ENCODE assay signal across 9 mouse cellular contexts in the genomic region with DNA sequence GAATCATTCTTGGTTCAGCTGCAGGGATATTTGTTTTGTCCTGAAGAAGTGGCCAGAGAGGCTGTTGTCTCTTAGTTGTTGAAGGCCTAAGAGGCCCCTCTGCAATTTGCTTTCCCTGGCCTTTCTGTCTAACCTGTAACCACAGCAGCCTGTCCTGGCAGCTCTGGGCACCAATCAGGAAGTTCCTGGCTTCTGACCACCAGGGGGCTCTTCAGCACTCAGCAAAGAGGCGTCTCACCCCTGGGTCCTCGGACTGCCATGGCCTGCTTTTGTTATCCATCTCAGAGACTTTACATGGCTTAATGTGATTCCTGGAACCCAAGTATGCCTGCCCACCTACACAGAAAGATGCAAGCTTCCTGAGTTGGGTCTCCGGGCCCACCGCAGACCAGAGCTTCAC. TPM values are rescaled to one million over a fixed set of nuclear protein-coding genes. Genes with fewer than 3 reads are reported as not detected.
DNase-seq lines count a peak whose midpoint lies in the region; ATAC-seq and TF ChIP-seq lines count a peak whose summit lies in the region.
"Had no signal": no experiment of that assay in that cellular context is flagged by ENCODE, and none has a peak within 500 bp of the region (broad histone marks: within the 10 kb centered on the region; RNA-seq: fewer than 3 reads in every experiment).

No protein-coding gene starts in this region.

- H3K9ac ChIP-seq in intestine, embryonic 14.5 days (ENCODE audit: low read length), result no peak overlapping the region
- no peak overlapping the region for H3K9ac ChIP-seq in intestine, embryonic 16.5 days (ENCODE audit: low read depth, low read length)
- no peak overlapping the region for H3K9ac ChIP-seq in embryonic facial prominence, embryonic 14.5 days (ENCODE audit: low read depth, low read length)
- no peak overlapping the region for H3K9ac ChIP-seq in lung, embryonic 14.5 days
- H3K9ac ChIP-seq: heart, embryonic 15.5 days had no signal

- ATAC-seq in intestine, embryonic 14.5 days (replicated peaks; ENCODE audit: low FRiP score, low TSS enrichment, low read depth), result no peak
- no peak for ATAC-seq in intestine, embryonic 16.5 days
- peak; percentile 39 for ATAC-seq in CD4-positive, CD25-positive, alpha-beta regulatory T cell, adult 4 months
- ATAC-seq in Patski, result peak; percentile 42
- no peak for ATAC-seq in embryonic facial prominence, embryonic 14.5 days (ENCODE audit: low read depth)
- no peak for ATAC-seq in lung, embryonic 14.5 days (ENCODE audit: insufficient read depth)

- TF ChIP-seq POLR2A in thymus, adult 2 months (IDR thresholded peaks at IDR 0.05; ENCODE audit: control insufficient read depth, extremely low read depth, insufficient read depth, low read length, poor library complexity), result no peak

- H3K9me3 ChIP-seq in intestine, embryonic 14.5 days (ENCODE audit: control insufficient read depth, low read length), result no peaks in the 10 kb centered on the region
- H3K9me3 ChIP-seq in intestine, embryonic 16.5 days (ENCODE audit: control insufficient read depth, low read length), result no peaks in the 10 kb centered on the region
- H3K9me3 ChIP-seq in embryonic facial prominence, embryonic 14.5 days (ENCODE audit: control insufficient read depth, low read length), result no peaks in the 10 kb centered on the region
- H3K9me3 ChIP-seq in lung, embryonic 14.5 days (ENCODE audit: low read depth, low read length), result no peaks in the 10 kb centered on the region
- H3K9me3 ChIP-seq: heart, embryonic 15.5 days had no signal

- CTCF ChIA-PET in Patski (lab: Charles Lee), result interaction anchor here (0.6 to 2.4 kb wide), 10 partner anchors 9 to 271 kb away, joined by 3 to 14 read pairs (median 6); no protein-coding TSS in a partner anchor

- H3K27me3 ChIP-seq in intestine, embryonic 14.5 days (replicated peaks; ENCODE audit: control insufficient read depth, insufficient read depth, low read length), result no peaks in the 10 kb centered on the region
- no peaks in the 10 kb centered on the region; the same call in 1 of the 2 replicates for H3K27me3 ChIP-seq in intestine, embryonic 16.5 days (replicated peaks; ENCODE audit: control insufficient read depth, insufficient read depth, low read length)
- H3K27me3 ChIP-seq in Patski, result no peaks in the 10 kb centered on the region
- no peaks in the 10 kb centered on the region for H3K27me3 ChIP-seq in embryonic facial prominence, embryonic 14.5 days (replicated peaks; ENCODE audit: control insufficient read depth, insufficient read depth, low read length)
- H3K27me3 ChIP-seq in lung, embryonic 14.5 days (ENCODE audit: insufficient read depth, low read length), result no peaks in the 10 kb centered on the region
- H3K27me3 ChIP-seq in thymus, adult 2 months (ENCODE audit: control insufficient read depth, insufficient read depth, low read length), result no peaks in the 10 kb centered on the region
- H3K27me3 ChIP-seq: heart, embryonic 15.5 days had no signal

- WGBS in intestine, embryonic 14.5 days, result 33% methylated on average over 4 of the region's 4 CpGs
- WGBS in intestine, embryonic 16.5 days, result 27% methylated on average over 4 of the region's 4 CpGs
- 42% methylated on average over 4 of the region's 4 CpGs for WGBS in embryonic facial prominence, embryonic 14.5 days
- WGBS in lung, embryonic 14.5 days, result 35% methylated on average over 4 of the region's 4 CpGs
- 47% methylated on average over 4 of the region's 4 CpGs for WGBS in thymus, adult 2 months

- no peaks in the 10 kb centered on the region for H3K4me1 ChIP-seq in intestine, embryonic 14.5 days (replicated peaks; ENCODE audit: control insufficient read depth, insufficient read depth, low read length)
- H3K4me1 ChIP-seq in intestine, embryonic 16.5 days (ENCODE audit: control insufficient read depth, insufficient read depth, low read length), result no peaks in the 10 kb centered on the region
- no peaks in the 10 kb centered on the region for H3K4me1 ChIP-seq in embryonic facial prominence, embryonic 14.5 days (ENCODE audit: control insufficient read depth, insufficient read depth, low read length)
- H3K4me1 ChIP-seq in lung, embryonic 14.5 days (ENCODE audit: insufficient read depth), result no peaks in the 10 kb centered on the region
- H3K4me1 ChIP-seq in thymus, adult 2 months (replicated peaks; ENCODE audit: control insufficient read depth, insufficient read depth, low read length), result no peaks in the 10 kb centered on the region
- H3K4me1 ChIP-seq: heart, embryonic 15.5 days had no signal

- in situ Hi-C loops in Patski (cut with MboI; ENCODE audit: low pct_unique_long_range_greater_than_20kb), result loop anchor here (5.0 kb wide), 3 partner anchors 46 to 271 kb away; no protein-coding TSS in a partner anchor

- H3K36me3 ChIP-seq in intestine, embryonic 14.5 days (ENCODE audit: control insufficient read depth, insufficient read depth, low read length), result no peaks in the 10 kb centered on the region
- H3K36me3 ChIP-seq in intestine, embryonic 16.5 days (ENCODE audit: control insufficient read depth, insufficient read depth, low read length), result no peaks in the 10 kb centered on the region
- no peaks in the 10 kb centered on the region for H3K36me3 ChIP-seq in embryonic facial prominence, embryonic 14.5 days (ENCODE audit: control insufficient read depth, insufficient read depth, low read length)
- no peaks in the 10 kb centered on the region for H3K36me3 ChIP-seq in lung, embryonic 14.5 days (ENCODE audit: insufficient read depth)
- no peaks in the 10 kb centered on the region for H3K36me3 ChIP-seq in thymus, adult 2 months (ENCODE audit: control insufficient read depth, insufficient read depth, low read length)
- H3K36me3 ChIP-seq: heart, embryonic 15.5 days had no signal

- H3K27ac ChIP-seq in intestine, embryonic 14.5 days (ENCODE audit: low read depth), result no peak overlapping the region
- H3K27ac ChIP-seq in intestine, embryonic 16.5 days (ENCODE audit: low read length), result no peak overlapping the region
- no peak overlapping the region for H3K27ac ChIP-seq in embryonic facial prominence, embryonic 14.5 days (replicated peaks; ENCODE audit: low read depth, low read length)
- H3K27ac ChIP-seq in lung, embryonic 14.5 days (ENCODE audit: low read depth), result no peak overlapping the region
- no peak overlapping the region for H3K27ac ChIP-seq in thymus, adult 2 months (ENCODE audit: control insufficient read depth, insufficient read depth, low read length)
- H3K27ac ChIP-seq: heart, embryonic 15.5 days had no signal

- POLR2A ChIA-PET in Patski (lab: Charles Lee), result interaction anchor here (1.3 kb wide), 1 partner anchor 36 kb away, joined by 3 read pairs; no protein-coding TSS in a partner anchor

- no peak overlapping the region for H3K4me2 ChIP-seq in intestine, embryonic 14.5 days (ENCODE audit: low read length)
- H3K4me2 ChIP-seq in intestine, embryonic 16.5 days (ENCODE audit: low read depth, low read length), result no peak overlapping the region
- H3K4me2 ChIP-seq in embryonic facial prominence, embryonic 14.5 days (ENCODE audit: low read depth, low read length), result no peak overlapping the region
- no peak overlapping the region for H3K4me2 ChIP-seq in lung, embryonic 14.5 days
- H3K4me2 ChIP-seq: heart, embryonic 15.5 days had no signal

- H3K4me3 ChIP-seq in intestine, embryonic 14.5 days (ENCODE audit: low read depth, low read length), result no peak overlapping the region
- H3K4me3 ChIP-seq in intestine, embryonic 16.5 days (ENCODE audit: low read length), result no peak overlapping the region
- H3K4me3 ChIP-seq in embryonic facial prominence, embryonic 14.5 days (ENCODE audit: low read depth, low read length), result no peak overlapping the region
- H3K4me3 ChIP-seq in lung, embryonic 14.5 days (ENCODE audit: low read depth, low read length), result no peak overlapping the region
- H3K4me3 ChIP-seq in thymus, adult 2 months (ENCODE audit: control insufficient read depth, insufficient read depth, low read length), result no peak overlapping the region
- H3K4me3 ChIP-seq: heart, embryonic 15.5 days had no signal

- DNase-seq in intestine, embryonic 14.5 days (ENCODE audit: low spot score), result peak; percentile 77
- DNase-seq in Patski (ENCODE audit: low read depth, low spot score), result no peak
- peak; percentile 69 for DNase-seq in embryonic facial prominence, embryonic 14.5 days (ENCODE audit: low spot score)
- peak; percentile 83 for DNase-seq in lung, embryonic 14.5 days
- peak; percentile 54 for DNase-seq in thymus, adult 2 months
- no peak for DNase-seq in layer of hippocampus, adult 9-11 months

- no peak for TF ChIP-seq CTCF in Patski (IDR thresholded peaks at IDR 0.05)
- TF ChIP-seq CTCF in lung, embryonic 14.5 days (IDR thresholded peaks at IDR 0.05; ENCODE audit: low read depth), result peak; percentile 80
- TF ChIP-seq CTCF in thymus, adult 2 months (IDR thresholded peaks at IDR 0.05; ENCODE audit: borderline replicate concordance, control insufficient read depth, extremely low read depth, insufficient read depth, low read length, poor library complexity), result peak; percentile 81

RNA-seq across cellular contexts. Expression of a gene that starts 35.4 kb away (rescaled TPM):
- 23.0 and 23.3 TPM in 2 replicates for polyA plus RNA-seq in intestine, embryonic 14.5 days (2014; fragmentation: Nextera tagmentation; extraction: Ambion mirVana)
- 57.7 and 58.6 TPM in 2 replicates for polyA plus RNA-seq in intestine, embryonic 16.5 days (2015; fragmentation: Nextera tagmentation; extraction: Ambion mirVana)
- polyA plus RNA-seq in CD4-positive, CD25-positive, alpha-beta regulatory T cell, adult 4 months (2017; shearing (Covaris generic)), result 10 to 100 TPM; 28.1 to 31.5 TPM
- 94.5 TPM for polyA plus RNA-seq in Patski (2021)
- 30.9 and 33.1 TPM in 2 replicates for polyA plus RNA-seq in embryonic facial prominence, embryonic 14.5 days (2014; fragmentation: Nextera tagmentation; extraction: Ambion mirVana)
- 25.0 and 26.1 TPM in 2 replicates for polyA plus RNA-seq in lung, embryonic 14.5 days (2014; fragmentation: Nextera tagmentation; extraction: Ambion mirVana)
- polyA plus RNA-seq in thymus, adult 2 months (2012; rRNA removed), result 85.8 and 101 TPM in 2 replicates

RNA-seq across cellular contexts. Expression of a gene that starts 41.0 kb away (rescaled TPM):
- 1.2 and 2.3 TPM in 2 replicates for polyA plus RNA-seq in intestine, embryonic 14.5 days (2014; fragmentation: Nextera tagmentation; extraction: Ambion mirVana)
- polyA plus RNA-seq in intestine, embryonic 16.5 days (2015; fragmentation: Nextera tagmentation; extraction: Ambion mirVana), result 2.4 and 2.9 TPM in 2 replicates
- not detected for polyA plus RNA-seq in CD4-positive, CD25-positive, alpha-beta regulatory T cell, adult 4 months (2017; shearing (Covaris generic))
- 0.33 TPM for polyA plus RNA-seq in Patski (2021)
- 1.0 and 2.3 TPM in 2 replicates for polyA plus RNA-seq in embryonic facial prominence, embryonic 14.5 days (2014; fragmentation: Nextera tagmentation; extraction: Ambion mirVana)
- polyA plus RNA-seq in lung, embryonic 14.5 days (2014; fragmentation: Nextera tagmentation; extraction: Ambion mirVana), result 0.84 and 1.9 TPM in 2 replicates
- 0.58 and 0.68 TPM in 2 replicates for polyA plus RNA-seq in thymus, adult 2 months (2012; rRNA removed)

Comparison
In these comparisons a context has a peak if more than half of its experiments do, and no peak if none do; other contexts are left out.
1. ATAC-seq: peak in CD4-positive, CD25-positive, alpha-beta regulatory T cell, adult 4 months (single experiment) and Patski (single experiment); none in intestine, embryonic 14.5 days (single experiment), intestine, embryonic 16.5 days (single experiment), embryonic facial prominence, embryonic 14.5 days (single experiment) and lung, embryonic 14.5 days (single experiment).
2. DNase-seq: peak in intestine, embryonic 14.5 days (single experiment), embryonic facial prominence, embryonic 14.5 days (single experiment), lung, embryonic 14.5 days (single experiment) and thymus, adult 2 months (single experiment); none in Patski (single experiment) and layer of hippocampus, adult 9-11 months (single experiment).